Mouse (Mus musculus) ovary, postnatal 36 days (tissue): ENCODE measurements at regions not wholly inside any gene's neighbourhood (a gene's known extent, or its start where the extent isn't known, plus 50 kb on each side); places are given as distances from the start of the nearest gene placed in this dataset.

Experiments used
- DNase-seq: peaks from one replicate; pipeline ENCODE4 v3.0.0; 2022; ENCODE audit warnings: low spot score, mixed read lengths

DNA sequence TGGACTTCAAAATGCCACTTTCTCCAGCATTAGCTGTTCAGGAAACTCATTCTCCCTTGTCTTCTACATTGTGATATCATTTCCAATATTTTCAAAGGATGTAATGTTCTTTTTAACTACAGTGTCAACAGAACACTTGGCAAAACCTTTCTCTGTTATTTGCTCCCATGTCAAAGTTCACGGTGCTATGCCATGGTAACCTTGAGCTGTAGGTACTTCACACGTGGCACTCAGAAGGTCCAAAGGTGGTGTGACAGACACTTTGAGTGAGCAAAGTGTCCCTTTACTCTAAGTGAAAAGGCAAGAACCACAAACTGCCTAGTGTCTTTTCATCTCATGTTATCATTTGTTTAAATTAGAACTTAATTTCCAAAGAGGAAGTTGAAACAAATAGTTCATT lies 53.3 kb upstream of the Tram2 start:
- DNase-seq: no peak

DNA sequence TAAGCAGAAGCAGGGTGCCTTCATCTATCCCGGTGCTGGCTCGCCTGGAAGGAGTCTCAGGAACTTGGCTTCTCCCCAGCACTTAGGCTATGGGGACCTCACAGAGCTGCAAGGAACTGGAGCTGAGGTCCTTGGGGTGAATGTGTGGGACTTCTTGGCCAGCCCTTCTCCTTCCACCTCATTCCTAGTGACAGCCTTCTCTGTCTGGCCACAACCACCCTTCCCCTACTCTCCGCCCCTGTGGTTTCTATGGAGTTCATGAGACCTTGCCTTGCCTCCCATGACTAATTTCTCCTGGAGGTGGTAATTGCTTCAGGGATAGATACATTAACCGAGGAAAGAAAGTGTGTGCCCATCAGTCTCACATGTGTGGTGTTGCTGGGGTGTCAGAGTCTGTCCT lies 67.9 kb upstream of the Tram2 start:
- no peak for DNase-seq

DNA sequence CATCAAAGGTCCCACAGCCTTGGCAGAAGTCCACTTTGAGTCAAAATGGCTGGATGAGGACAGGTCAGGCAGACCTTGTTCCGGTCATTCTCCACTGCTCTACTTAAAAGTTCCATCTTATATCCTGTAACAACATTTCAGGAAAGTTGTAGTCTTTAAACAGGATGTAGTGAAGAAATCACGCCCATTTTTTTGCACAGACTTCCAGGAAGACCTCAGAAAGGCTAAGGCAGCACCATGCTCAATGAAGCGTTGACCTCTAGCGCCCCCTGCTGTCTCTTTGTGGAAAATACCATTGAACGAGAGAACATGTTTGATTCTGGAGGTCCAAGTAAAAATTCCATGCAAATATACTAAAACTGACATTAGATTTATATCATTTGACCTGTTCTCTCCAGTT lies 56.6 kb upstream of the Tmem14a start:
- peak; percentile 57 for DNase-seq

DNA sequence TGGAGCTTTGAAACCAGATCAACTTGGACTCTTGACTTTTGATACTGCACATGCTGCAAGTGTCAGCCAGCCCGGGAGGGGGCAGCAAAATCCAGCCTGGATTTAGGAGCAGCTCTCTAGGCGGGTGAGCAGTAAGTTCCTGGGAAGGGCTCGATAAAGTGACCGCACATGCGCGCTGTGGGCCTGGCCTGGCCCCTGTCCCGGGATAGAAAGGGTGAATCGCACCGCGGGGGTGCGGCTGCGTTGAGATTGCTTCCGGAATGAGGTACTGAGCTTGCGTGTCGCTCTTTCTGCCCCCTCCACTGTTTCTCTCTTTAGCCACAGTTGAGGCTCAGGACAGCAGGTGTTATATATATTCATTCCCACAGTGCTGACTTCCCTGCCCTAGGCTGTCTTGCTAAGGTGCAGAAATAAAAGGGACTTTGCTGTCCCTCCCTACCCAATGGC lies 52.1 kb upstream of the Tmem14a start:
- DNase-seq: peak; percentile 88

DNA sequence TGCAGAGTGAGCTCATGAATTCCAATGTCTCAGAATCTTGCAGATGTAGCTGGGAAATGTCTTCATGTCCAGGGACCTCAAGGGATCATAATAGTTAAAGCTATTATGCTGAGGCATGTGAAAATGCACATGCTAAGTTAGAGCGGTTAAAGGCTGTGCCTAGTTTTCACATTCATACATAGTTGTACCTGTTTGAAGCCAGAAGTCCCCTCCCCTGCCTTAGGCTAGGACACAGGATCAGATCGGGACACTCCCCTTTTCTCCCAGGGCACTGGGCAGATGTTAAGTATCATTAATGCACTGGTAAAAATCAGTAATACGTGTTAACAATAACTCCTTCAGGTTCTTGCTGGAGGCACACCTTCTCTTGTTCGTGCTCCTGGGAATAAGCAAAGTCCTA lies 51.6 kb upstream of the Tmem14a start:
- DNase-seq: no peak
